In the genomic region with DNA sequence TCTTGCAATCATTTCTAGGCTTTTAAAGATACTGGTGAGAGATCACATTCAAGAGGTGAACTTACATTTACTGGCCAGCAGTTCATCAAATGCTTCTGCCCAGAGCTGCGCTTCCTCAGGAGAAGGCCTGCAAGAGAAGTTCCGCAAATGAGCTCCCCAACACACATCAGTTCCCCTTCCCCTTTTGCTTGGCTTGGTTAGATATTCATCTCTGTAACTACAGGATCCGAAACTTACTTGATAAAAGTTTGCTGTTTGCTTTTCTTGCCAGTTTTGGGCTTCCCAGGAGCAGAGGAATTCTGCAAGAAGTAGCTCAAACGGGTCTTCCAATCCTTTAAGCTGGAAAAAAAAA, we compare ENCODE assay signal across 8 mouse cellular contexts. TPM values are rescaled to one million over a fixed set of nuclear protein-coding genes. Genes with fewer than 3 reads are reported as not detected.
DNase-seq lines count a peak whose midpoint lies in the region; ATAC-seq and TF ChIP-seq lines count a peak whose summit lies in the region.

No protein-coding gene starts in this region.

- 61% methylated on average over 4 of the region's 4 CpGs for WGBS in lung, embryonic 14.5 days
- 64% methylated on average over 4 of the region's 4 CpGs for WGBS in forebrain, embryonic 16.5 days
- WGBS in neural tube, embryonic 12.5 days: 76% methylated on average over 4 of the region's 4 CpGs

- H3K27ac ChIP-seq in lung, embryonic 14.5 days (ENCODE audit: low read depth): 0 out of 2 replicates have a peak overlapping the region, but pooled peaks have one; percentile 46
- no peak overlapping the region for H3K27ac ChIP-seq in forebrain, embryonic 16.5 days (ENCODE audit: low read length)
- H3K27ac ChIP-seq in neural tube, embryonic 12.5 days: no peak overlapping the region

- H3K36me3 ChIP-seq in lung, embryonic 14.5 days (ENCODE audit: insufficient read depth): peaks cover 16% of the 10 kb centered on the region
- no peaks in the 10 kb centered on the region for H3K36me3 ChIP-seq in forebrain, embryonic 16.5 days (ENCODE audit: control insufficient read depth, insufficient read depth)
- H3K36me3 ChIP-seq in neural tube, embryonic 12.5 days: peaks cover 8% of the 10 kb centered on the region; the same call in 1 of the 2 replicates

- peak overlapping the region; percentile 60 for H3K9ac ChIP-seq in lung, embryonic 14.5 days
- H3K9ac ChIP-seq in forebrain, embryonic 16.5 days (replicated peaks; ENCODE audit: low read depth, low read length): peak overlapping the region; percentile 76; the same call in 1 of the 2 replicates
- peak overlapping the region; percentile 68 for H3K9ac ChIP-seq in neural tube, embryonic 12.5 days

- H3K4me3 ChIP-seq in lung, embryonic 14.5 days (ENCODE audit: low read depth, low read length): peak overlapping the region; percentile 54
- H3K4me3 ChIP-seq in forebrain, embryonic 16.5 days (replicated peaks; ENCODE audit: low read length): peak overlapping the region; percentile 83
- peak overlapping the region; percentile 57 for H3K4me3 ChIP-seq in neural tube, embryonic 12.5 days

- no peak for TF ChIP-seq CTCF in lung, embryonic 14.5 days (IDR thresholded peaks at IDR 0.05; ENCODE audit: low read depth)

- H3K4me2 ChIP-seq in lung, embryonic 14.5 days: peak overlapping the region; percentile 75
- H3K4me2 ChIP-seq in forebrain, embryonic 16.5 days (ENCODE audit: low read length): peak overlapping the region; percentile 94
- peak overlapping the region; percentile 67 for H3K4me2 ChIP-seq in neural tube, embryonic 12.5 days (replicated peaks)

- ATAC-seq in lung, embryonic 14.5 days (ENCODE audit: insufficient read depth): no peak
- no peak for ATAC-seq in forebrain, embryonic 16.5 days
- no peak for ATAC-seq in neural tube, embryonic 12.5 days (ENCODE audit: low FRiP score, low read depth)

- no peaks in the 10 kb centered on the region for H3K9me3 ChIP-seq in lung, embryonic 14.5 days (ENCODE audit: low read depth, low read length)
- no peaks in the 10 kb centered on the region for H3K9me3 ChIP-seq in forebrain, embryonic 16.5 days (ENCODE audit: control insufficient read depth, low read length)
- no peaks in the 10 kb centered on the region for H3K9me3 ChIP-seq in neural tube, embryonic 12.5 days

- H3K4me1 ChIP-seq in lung, embryonic 14.5 days (ENCODE audit: insufficient read depth): no peaks in the 10 kb centered on the region; the same call in 1 of the 2 replicates
- peaks cover 15% of the 10 kb centered on the region for H3K4me1 ChIP-seq in forebrain, embryonic 16.5 days (replicated peaks; ENCODE audit: control insufficient read depth, insufficient read depth, low read length)
- no peaks in the 10 kb centered on the region for H3K4me1 ChIP-seq in neural tube, embryonic 12.5 days

- no peak for DNase-seq in lung, embryonic 14.5 days
- DNase-seq in lung, postnatal 14 days: no peak
- peak; percentile 14 for DNase-seq in liver
- DNase-seq in adrenal gland, adult 2 months: no peak
- no peak for DNase-seq in thymus, postnatal 25 days
- DNase-seq in urinary bladder, adult 2 months (ENCODE audit: low spot score): no peak

- H3K27me3 ChIP-seq in lung, embryonic 14.5 days (ENCODE audit: insufficient read depth, low read length): no peaks in the 10 kb centered on the region
- no peaks in the 10 kb centered on the region for H3K27me3 ChIP-seq in forebrain, embryonic 16.5 days (replicated peaks; ENCODE audit: control insufficient read depth, insufficient read depth, low read length)
- H3K27me3 ChIP-seq in neural tube, embryonic 12.5 days (replicated peaks): no peaks in the 10 kb centered on the region

RNA-seq across cellular contexts. Expression of gene Rgs2, which starts 1.3 kb away (rescaled TPM):
- 90.4 and 99.9 TPM in 2 replicates for polyA plus RNA-seq in lung, embryonic 14.5 days (2014; fragmentation: Nextera tagmentation; extraction: Ambion mirVana)
- 67.9 and 85.7 TPM in 2 replicates for polyA plus RNA-seq in forebrain, embryonic 16.5 days (2015; fragmentation: Nextera tagmentation; extraction: Ambion mirVana)
- 77.2 and 83.4 TPM in 2 replicates for polyA plus RNA-seq in neural tube, embryonic 12.5 days (2016; fragmentation: Nextera tagmentation; extraction: Ambion mirVana)
- total RNA-seq in adrenal gland, adult 2 months (2021): 100 to 1,000 TPM; 342 to 413 TPM
- polyA plus RNA-seq in adrenal gland, adult 2 months (2012; rRNA removed): 3.5 and 3.9 TPM in 2 replicates
- polyA plus RNA-seq in urinary bladder, adult 2 months (2012; rRNA removed): 123 and 233 TPM in 2 replicates

Comparison
In these comparisons a context has a peak if more than half of its experiments do, and no peak if none do; other contexts are left out.
1. RNA of gene Rgs2, which starts 1.3 kb away (polyA plus RNA-seq): 123 to 233 TPM in urinary bladder, adult 2 months, 90.4 to 99.9 TPM in lung, embryonic 14.5 days, 67.9 to 85.7 TPM in forebrain, embryonic 16.5 days and 77.2 to 83.4 TPM in neural tube, embryonic 12.5 days; 3.5 to 3.9 TPM in adrenal gland, adult 2 months; every median in the first group is over 10 times any median in the second.
2. Peak in every context shown above with its lines, with median percentiles within 50 percentile points of each other: H3K4me2 ChIP-seq, H3K4me3 ChIP-seq and H3K9ac ChIP-seq.